Mouse (Mus musculus): ENCODE results near the gene Fry. TPM values are rescaled to one million over a fixed set of nuclear protein-coding genes. Genes with fewer than 3 reads are reported as not detected.

Gene Fry
- polyA plus RNA-seq, 1 experiment from 2014 or later, result 42.2 TPM

GRCm38 (mm10) chr5:150173869-150174268, 55.4 kb downstream of the Fry start:
- H3K36me3 ChIP-seq (ENCODE audit: control insufficient read depth, insufficient read depth, low read length), result no peaks in the 10 kb centered on the region
- no peak overlapping the region for H3K27ac ChIP-seq (replicated peaks in 1 of 2; ENCODE audit: control insufficient read depth in 1 of 2, insufficient read depth in 1 of 2, low read depth in 2 of 2, low read length in 2 of 2)
- no peak for ATAC-seq (ENCODE audit: insufficient number of reproducible peaks, insufficient read depth, low FRiP score, low read depth)
- WGBS, result 69% methylated on average over 6 of the region's 6 CpGs
- H3K4me2 ChIP-seq (ENCODE audit: low read length), result no peak overlapping the region
- peaks cover 9% of the 10 kb centered on the region for H3K9me3 ChIP-seq (ENCODE audit: control insufficient read depth, low read length)
- H3K4me1 ChIP-seq (ENCODE audit: control insufficient read depth in 2 of 2, insufficient read depth in 2 of 2, low read length in 2 of 2), result peaks cover 0 to 12% of the 10 kb centered on the region in 2 experiments; a peak in 3 of 4 replicates
- no peak overlapping the region for H3K4me3 ChIP-seq (ENCODE audit: control insufficient read depth in 1 of 2, insufficient read depth in 1 of 2, low read depth in 1 of 2, low read length in 2 of 2)
- H3K27me3 ChIP-seq (ENCODE audit: control insufficient read depth, insufficient read depth, low read length), result no peaks in the 10 kb centered on the region
- H3K9ac ChIP-seq (ENCODE audit: low read length), result no peak overlapping the region

- Histone ChIP-seq H3K36me3 (ENCODE audit: control insufficient read depth, insufficient read depth, low read length) (no peaks in the 10 kb centered on the region), H3K4me2 (ENCODE audit: low read length) (no peak overlapping the region), H3K27me3 (ENCODE audit: control insufficient read depth, insufficient read depth, low read length) (no peaks in the 10 kb centered on the region), H3K27ac (replicated peaks in 1 of 2; ENCODE audit: control insufficient read depth in 1 of 2, insufficient read depth in 1 of 2, low read depth in 2 of 2, low read length in 2 of 2) (no peak overlapping the region), H3K9ac (ENCODE audit: low read length) (no peak overlapping the region), H3K4me1 (ENCODE audit: control insufficient read depth in 2 of 2, insufficient read depth in 2 of 2, low read length in 2 of 2) (peaks cover 0 to 13% of the 10 kb centered on the region in 2 experiments; a peak in 3 of 4 replicates), H3K4me3 (ENCODE audit: control insufficient read depth in 1 of 2, insufficient read depth in 1 of 2, low read depth in 1 of 2, low read length in 2 of 2) (no peak overlapping the region), H3K9me3 (ENCODE audit: control insufficient read depth, low read length) (peaks cover 9% of the 10 kb centered on the region)
- no peak for ATAC-seq (ENCODE audit: insufficient number of reproducible peaks, insufficient read depth, low FRiP score, low read depth)
Measured at GRCm38 (mm10) chr5:150174950-150175349, 56.5 kb downstream of the Fry start.

- ATAC-seq (ENCODE audit: insufficient number of reproducible peaks, insufficient read depth, low FRiP score, low read depth), result no peak
- H3K36me3 ChIP-seq (ENCODE audit: control insufficient read depth, insufficient read depth, low read length), result no peaks in the 10 kb centered on the region
- no peak overlapping the region for H3K9ac ChIP-seq (ENCODE audit: low read length)
- no peak overlapping the region for H3K4me3 ChIP-seq (ENCODE audit: control insufficient read depth in 1 of 2, insufficient read depth in 1 of 2, low read depth in 1 of 2, low read length in 2 of 2)
- peaks cover 0 to 13% of the 10 kb centered on the region in 2 experiments; a peak in 3 of 4 replicates for H3K4me1 ChIP-seq (ENCODE audit: control insufficient read depth in 2 of 2, insufficient read depth in 2 of 2, low read length in 2 of 2)
- no peak overlapping the region for H3K4me2 ChIP-seq (ENCODE audit: low read length)
- peaks cover 9% of the 10 kb centered on the region for H3K9me3 ChIP-seq (ENCODE audit: control insufficient read depth, low read length)
- WGBS, result 78% methylated on average over 13 of the region's 13 CpGs
- H3K27me3 ChIP-seq (ENCODE audit: control insufficient read depth, insufficient read depth, low read length), result no peaks in the 10 kb centered on the region
- H3K27ac ChIP-seq (replicated peaks in 1 of 2; ENCODE audit: control insufficient read depth in 1 of 2, insufficient read depth in 1 of 2, low read depth in 2 of 2, low read length in 2 of 2), result no peak overlapping the region
Measured at GRCm38 (mm10) chr5:150176251-150177015, 58.0 kb downstream of the Fry start.

GRCm38 (mm10) chr5:150177757-150178156, 59.3 kb downstream of the Fry start:
- no peaks in the 10 kb centered on the region for H3K36me3 ChIP-seq (ENCODE audit: control insufficient read depth, insufficient read depth, low read length)
- no peak overlapping the region for H3K4me2 ChIP-seq (ENCODE audit: low read length)
- H3K27ac ChIP-seq (replicated peaks in 1 of 2; ENCODE audit: control insufficient read depth in 1 of 2, insufficient read depth in 1 of 2, low read depth in 2 of 2, low read length in 2 of 2), result no peak overlapping the region
- no peak overlapping the region for H3K4me3 ChIP-seq (ENCODE audit: control insufficient read depth in 1 of 2, insufficient read depth in 1 of 2, low read depth in 1 of 2, low read length in 2 of 2)
- H3K9ac ChIP-seq (ENCODE audit: low read length), result no peak overlapping the region
- peaks cover 0 to 9% of the 10 kb centered on the region in 2 experiments; a peak in 1 of 4 replicates for H3K4me1 ChIP-seq (ENCODE audit: control insufficient read depth in 2 of 2, insufficient read depth in 2 of 2, low read length in 2 of 2)
- H3K9me3 ChIP-seq (ENCODE audit: control insufficient read depth, low read length), result peaks cover 9% of the 10 kb centered on the region
- ATAC-seq (ENCODE audit: insufficient number of reproducible peaks, insufficient read depth, low FRiP score, low read depth), result no peak
- no peaks in the 10 kb centered on the region for H3K27me3 ChIP-seq (ENCODE audit: control insufficient read depth, insufficient read depth, low read length)
- WGBS, result 76% methylated on average over 1 of the region's 1 CpGs

GRCm38 (mm10) chr5:150178194-150178801, 59.9 kb downstream of the Fry start:
- no peak overlapping the region for H3K9ac ChIP-seq (ENCODE audit: low read length)
- H3K9me3 ChIP-seq (ENCODE audit: control insufficient read depth, low read length), result peaks cover 12% of the 10 kb centered on the region
- H3K27me3 ChIP-seq (ENCODE audit: control insufficient read depth, insufficient read depth, low read length), result no peaks in the 10 kb centered on the region
- H3K4me2 ChIP-seq (ENCODE audit: low read length), result no peak overlapping the region
- no peaks in the 10 kb centered on the region for H3K36me3 ChIP-seq (ENCODE audit: control insufficient read depth, insufficient read depth, low read length)
- H3K4me1 ChIP-seq (ENCODE audit: control insufficient read depth in 2 of 2, insufficient read depth in 2 of 2, low read length in 2 of 2), result peaks cover 0 to 9% of the 10 kb centered on the region in 2 experiments; a peak in 1 of 4 replicates
- no peak overlapping the region for H3K4me3 ChIP-seq (ENCODE audit: control insufficient read depth in 1 of 2, insufficient read depth in 1 of 2, low read depth in 1 of 2, low read length in 2 of 2)
- no peak for ATAC-seq (ENCODE audit: insufficient number of reproducible peaks, insufficient read depth, low FRiP score, low read depth)
- WGBS, result 82% methylated on average over 1 of the region's 2 CpGs
- no peak overlapping the region for H3K27ac ChIP-seq (replicated peaks in 1 of 2; ENCODE audit: control insufficient read depth in 1 of 2, insufficient read depth in 1 of 2, low read depth in 2 of 2, low read length in 2 of 2)

GRCm38 (mm10) chr5:150180985-150181607, 62.7 kb downstream of the Fry start:
- no peak overlapping the region for H3K9ac ChIP-seq (ENCODE audit: low read length)
- no peaks in the 10 kb centered on the region for H3K36me3 ChIP-seq (ENCODE audit: control insufficient read depth, insufficient read depth, low read length)
- H3K27me3 ChIP-seq (ENCODE audit: control insufficient read depth, insufficient read depth, low read length), result no peaks in the 10 kb centered on the region
- no peak for ATAC-seq (ENCODE audit: insufficient number of reproducible peaks, insufficient read depth, low FRiP score, low read depth)
- no peak overlapping the region for H3K27ac ChIP-seq (replicated peaks in 1 of 2; ENCODE audit: control insufficient read depth in 1 of 2, insufficient read depth in 1 of 2, low read depth in 2 of 2, low read length in 2 of 2)
- H3K4me1 ChIP-seq (ENCODE audit: control insufficient read depth in 2 of 2, insufficient read depth in 2 of 2, low read length in 2 of 2), result peaks cover 0 to 9% of the 10 kb centered on the region in 2 experiments; a peak in 1 of 4 replicates
- H3K4me2 ChIP-seq (ENCODE audit: low read length), result no peak overlapping the region
- WGBS, result 67% methylated on average over 1 of the region's 1 CpGs
- H3K4me3 ChIP-seq (ENCODE audit: control insufficient read depth in 1 of 2, insufficient read depth in 1 of 2, low read depth in 1 of 2, low read length in 2 of 2), result no peak overlapping the region
- H3K9me3 ChIP-seq (ENCODE audit: control insufficient read depth, low read length), result 0 out of 2 replicates have a peak, but pooled peaks cover 4% of the 10 kb centered on the region

GRCm38 (mm10) chr5:150184959-150185358, 66.5 kb downstream of the Fry start:
- H3K4me1 ChIP-seq (ENCODE audit: control insufficient read depth in 2 of 2, insufficient read depth in 2 of 2, low read length in 2 of 2), result peaks cover 0 to 6% of the 10 kb centered on the region in 2 experiments; a peak in 1 of 4 replicates
- no peak overlapping the region for H3K9ac ChIP-seq (ENCODE audit: low read length)
- ATAC-seq (ENCODE audit: insufficient number of reproducible peaks, insufficient read depth, low FRiP score, low read depth), result no peak
- no peaks in the 10 kb centered on the region for H3K36me3 ChIP-seq (ENCODE audit: control insufficient read depth, insufficient read depth, low read length)
- WGBS, result 97% methylated on average over 3 of the region's 3 CpGs
- 0 out of 2 replicates have a peak, but pooled peaks cover 6% of the 10 kb centered on the region for H3K9me3 ChIP-seq (ENCODE audit: control insufficient read depth, low read length)
- no peaks in the 10 kb centered on the region for H3K27me3 ChIP-seq (ENCODE audit: control insufficient read depth, insufficient read depth, low read length)
- H3K27ac ChIP-seq (replicated peaks in 1 of 2; ENCODE audit: control insufficient read depth in 1 of 2, insufficient read depth in 1 of 2, low read depth in 2 of 2, low read length in 2 of 2), result no peak overlapping the region
- H3K4me2 ChIP-seq (ENCODE audit: low read length), result no peak overlapping the region
- no peak overlapping the region for H3K4me3 ChIP-seq (ENCODE audit: control insufficient read depth in 1 of 2, insufficient read depth in 1 of 2, low read depth in 1 of 2, low read length in 2 of 2)
